Mouse (Mus musculus): ENCODE data around the gene Gda. TPM values are rescaled to one million over a fixed set of nuclear protein-coding genes. Genes with fewer than 3 reads are reported as not detected.

Gene Gda
- polyA plus RNA-seq, 1 experiment from 2014 or later: 0.32 TPM

GRCm38 (mm10) chr19:21368595-21368994, 104.7 kb downstream of the Gda start:
- Histone ChIP-seq H3K4me2 (no peak overlapping the region), H3K27me3 (no peaks in the 10 kb centered on the region), H3K9ac (no peak overlapping the region), H3K9me3 (no peaks in the 10 kb centered on the region), H3K4me3 (no peak overlapping the region), H3K27ac (no peak overlapping the region), H3K4me1 (no peaks in the 10 kb centered on the region; the same call in 1 of the 2 replicates), H3K36me3 (no peaks in the 10 kb centered on the region)
- no peak for ATAC-seq (ENCODE audit: insufficient number of reproducible peaks, low FRiP score, low TSS enrichment, low read depth)
- WGBS: 62% methylated on average over 4 of the region's 4 CpGs

- no peaks in the 10 kb centered on the region for H3K27me3 ChIP-seq
- H3K9me3 ChIP-seq: no peaks in the 10 kb centered on the region
- no peak overlapping the region for H3K4me2 ChIP-seq
- no peaks in the 10 kb centered on the region for H3K36me3 ChIP-seq
- ATAC-seq (ENCODE audit: insufficient number of reproducible peaks, low FRiP score, low TSS enrichment, low read depth): no peak
- WGBS: 88% methylated on average over 6 of the region's 6 CpGs
- no peak overlapping the region for H3K4me3 ChIP-seq
- no peak overlapping the region for H3K9ac ChIP-seq
- H3K27ac ChIP-seq: no peak overlapping the region
- no peaks in the 10 kb centered on the region for H3K4me1 ChIP-seq
These were observed 115.5 kb downstream of the Gda start for GRCm38 (mm10) chr19:21357792-21358191.

GRCm38 (mm10) chr19:21349634-21350033, 123.6 kb downstream of the Gda start:
- no peak overlapping the region for H3K9ac ChIP-seq
- WGBS: 69% methylated on average over 6 of the region's 6 CpGs
- H3K4me3 ChIP-seq: no peak overlapping the region
- H3K27me3 ChIP-seq: no peaks in the 10 kb centered on the region
- no peaks in the 10 kb centered on the region for H3K36me3 ChIP-seq
- H3K4me2 ChIP-seq: no peak overlapping the region
- no peak overlapping the region for H3K27ac ChIP-seq
- no peaks in the 10 kb centered on the region for H3K4me1 ChIP-seq
- no peak for ATAC-seq (ENCODE audit: insufficient number of reproducible peaks, low FRiP score, low TSS enrichment, low read depth)
- no peaks in the 10 kb centered on the region for H3K9me3 ChIP-seq

- no peak overlapping the region for H3K4me3 ChIP-seq
- no peak overlapping the region for H3K4me2 ChIP-seq
- no peak overlapping the region for H3K27ac ChIP-seq
- H3K27me3 ChIP-seq: no peaks in the 10 kb centered on the region
- no peak for ATAC-seq (ENCODE audit: insufficient number of reproducible peaks, low FRiP score, low TSS enrichment, low read depth)
- no peaks in the 10 kb centered on the region for H3K9me3 ChIP-seq
- no peaks in the 10 kb centered on the region for H3K4me1 ChIP-seq
- no peak overlapping the region for H3K9ac ChIP-seq
- no peaks in the 10 kb centered on the region for H3K36me3 ChIP-seq
- WGBS: 93% methylated on average over 6 of the region's 6 CpGs
These were observed 126.6 kb downstream of the Gda start for GRCm38 (mm10) chr19:21346646-21347045.

Other genes starting within 250 kb of the Gda start
- gene Zfand5, start 201.2 kb downstream of the Gda start, polyA plus RNA-seq (2015; fragmentation: Nextera tagmentation; extraction: Ambion mirVana): 84.8 and 89.3 TPM in 2 replicates
- gene 1110059E24Rik, start 179.5 kb upstream of the Gda start, polyA plus RNA-seq (2015; fragmentation: Nextera tagmentation; extraction: Ambion mirVana): 49.2 and 52.2 TPM in 2 replicates
- 21.9 and 28.3 TPM in 2 replicates for gene Abhd17b, start 179.7 kb upstream of the Gda start, polyA plus RNA-seq (2015; fragmentation: Nextera tagmentation; extraction: Ambion mirVana)

All from limb, embryonic 15.5 days (tissue).